Mouse (Mus musculus) liver, embryonic 14.5 days (tissue): ENCODE measurements around the gene Sh3pxd2a. TPM values are rescaled to one million over a fixed set of nuclear protein-coding genes. Genes with fewer than 3 reads are reported as not detected.

ENCODE experiments used
- ATAC-seq: fragments of 200-750 bp; cut with Nextera tagmentation; 2 replicates; pipeline ENCODE4 v1.8.0; 2017; ENCODE audit warnings: moderate number of reproducible peaks, mild to moderate bottlenecking, moderate library complexity; ENCODE audit not compliant: insufficient read depth
- DNase-seq, 3 experiments: peaks; one replicate each; pipeline ENCODE4 v3.0.0-alpha.2; 2012 to 2013; ENCODE audit warnings: low read depth in 3 of 3, low spot score in 3 of 3
- H3K27ac ChIP-seq: fragments of 300-500 bp; sonication (generic); 2 replicates; pipeline ENCODE4 v1.5.1; 2014; ENCODE audit warnings: moderate library complexity, mild to moderate bottlenecking, control low read depth, inconsistent platforms
- H3K27me3 ChIP-seq: fragments of 300-500 bp; sonication (generic); 2 replicates; pipeline ENCODE4 v1.6.1; 2014; ENCODE audit warnings: mild to moderate bottlenecking, low read length, moderate library complexity; ENCODE audit not compliant: control insufficient read depth, insufficient read depth
- H3K36me3 ChIP-seq: fragments of 300-500 bp; sonication (generic); replicated peaks from 2 replicates; pipeline ENCODE4 v1.6.1; 2014; ENCODE audit warnings: low read depth; ENCODE audit not compliant: control insufficient read depth, insufficient read depth
- H3K4me1 ChIP-seq, 2 experiments: fragments of 200-500 bp in 1 of 2; fragments of 300-500 bp in 1 of 2; sonication (generic) in 1 of 2; replicated peaks; 2 replicates each; pipeline ENCODE4 v1.6.1; 2012 to 2014; ENCODE audit warnings: antibody characterized with exemption in 1 of 2, inconsistent platforms in 1 of 2, low read length in 1 of 2; ENCODE audit not compliant: control insufficient read depth in 2 of 2, insufficient read depth in 2 of 2
- H3K4me2 ChIP-seq: fragments of 300-500 bp; sonication (generic); 2 replicates; pipeline ENCODE4 v1.6.1; 2014; ENCODE audit warnings: low read depth, mild to moderate bottlenecking, control low read depth, moderate library complexity
- H3K4me3 ChIP-seq, 2 experiments: fragments of 200-500 bp in 1 of 2; fragments of 300-500 bp in 1 of 2; sonication (generic) in 1 of 2; 2 replicates each; pipeline ENCODE4 v1.5.1; 2012 to 2014; ENCODE audit warnings: low read depth in 2 of 2, low read length in 2 of 2, mild to moderate bottlenecking in 2 of 2, control low read depth in 1 of 2, inconsistent platforms in 1 of 2, moderate library complexity in 1 of 2; ENCODE audit not compliant: insufficient read depth in 1 of 2
- H3K9ac ChIP-seq: fragments of 300-500 bp; sonication (generic); replicated peaks from 2 replicates; pipeline ENCODE4 v1.6.1; 2014; ENCODE audit warnings: mild to moderate bottlenecking, control low read depth, moderate library complexity
- H3K9me3 ChIP-seq: fragments of 300-500 bp; sonication (generic); 2 replicates; pipeline ENCODE4 v1.6.1; 2016; ENCODE audit warnings: low read length, mixed read lengths; ENCODE audit not compliant: control insufficient read depth
- CTCF ChIP-seq: IDR thresholded peaks from 2 replicates; pipeline ENCODE4 v1.5.1; 2016; ENCODE audit warnings: antibody characterized with exemption, low read depth, control low read depth
- EP300 ChIP-seq: IDR thresholded peaks from 2 replicates; pipeline ENCODE4 v1.6.1; 2016; ENCODE audit warnings: antibody characterized with exemption, low read depth
- WGBS: fragments of 180-500 bp; shearing (Covaris S2); extraction: QIAGEN DNeasy Blood & Tissue Kit; methylation state at CpG from one replicate; pipeline ENCODE4 v1.1.7; 2014; ENCODE audit not compliant: insufficient replicate concordance; 5-methylcytosine and 5-hydroxymethylcytosine counted together
- polyA plus RNA-seq, 2 experiments: library from polyadenylated mRNA; depleted of rRNA in 1 of 2; stranded (reverse) in 1 of 2; unstranded in 1 of 2; fragments of >200 nt; fragmentation: Nextera tagmentation in 1 of 2; extraction: Ambion mirVana in 1 of 2; gene quantifications; 2 replicates each; pipeline versions ENCODE4 v1.2.1 to v1.2.3; 2012 to 2014

Sh3pxd2a gene
- polyA plus RNA-seq, 2 experiments, result 0.50 to 1.6 TPM

GRCm38 (mm10) chr19:47264322-47265092, 199.7 kb downstream of the Sh3pxd2a start:
- Histone ChIP-seq H3K9ac (no peak overlapping the region), H3K4me2 (no peak overlapping the region), H3K4me3 (no peak overlapping the region), H3K9me3 (no peaks in the 10 kb centered on the region), H3K36me3 (no peaks in the 10 kb centered on the region), H3K4me1 (no peaks in the 10 kb centered on the region), H3K27ac (no peak overlapping the region), H3K27me3 (no peaks in the 10 kb centered on the region)
- 46% methylated on average over 11 of the region's 11 CpGs for WGBS
- peak in 1 of 3 experiments; percentile 12 for DNase-seq
- TF ChIP-seq CTCF (peak; percentile 77), EP300 (no peak)
- 0 out of 2 replicates have a peak, but pooled peaks have one; percentile 26 for ATAC-seq

- Histone ChIP-seq H3K4me1 (no peaks in the 10 kb centered on the region), H3K36me3 (no peaks in the 10 kb centered on the region), H3K4me2 (no peak overlapping the region), H3K27ac (no peak overlapping the region), H3K27me3 (no peaks in the 10 kb centered on the region), H3K9ac (no peak overlapping the region), H3K9me3 (no peaks in the 10 kb centered on the region), H3K4me3 (no peak overlapping the region)
- TF ChIP-seq CTCF, result no peak
- no peak for TF ChIP-seq EP300
- WGBS, result 51% methylated on average over 8 of the region's 8 CpGs
- ATAC-seq, result no peak
- no peak for DNase-seq
Measured at GRCm38 (mm10) chr19:47263621-47264020, 200.6 kb downstream of the Sh3pxd2a start.

- DNase-seq, result no peak
- Histone ChIP-seq H3K27me3 (no peaks in the 10 kb centered on the region), H3K27ac (no peak overlapping the region), H3K9me3 (no peaks in the 10 kb centered on the region), H3K36me3 (no peaks in the 10 kb centered on the region), H3K9ac (no peak overlapping the region), H3K4me1 (no peaks in the 10 kb centered on the region), H3K4me2 (no peak overlapping the region), H3K4me3 (no peak overlapping the region)
- 69% methylated on average over 8 of the region's 8 CpGs for WGBS
- ATAC-seq, result no peak
- TF ChIP-seq CTCF (no peak), EP300 (no peak)
Measured at GRCm38 (mm10) chr19:47261196-47261595, 203.0 kb downstream of the Sh3pxd2a start.

GRCm38 (mm10) chr19:47259581-47259980, 204.6 kb downstream of the Sh3pxd2a start:
- H3K4me2 ChIP-seq, result no peak overlapping the region
- ATAC-seq (no peak), DNase-seq (no peak)
- H3K9me3 ChIP-seq, result no peaks in the 10 kb centered on the region
- H3K9ac ChIP-seq, result no peak overlapping the region
- H3K36me3 ChIP-seq, result no peaks in the 10 kb centered on the region
- no peaks in the 10 kb centered on the region for H3K4me1 ChIP-seq
- H3K4me3 ChIP-seq, result no peak overlapping the region
- H3K27ac ChIP-seq, result no peak overlapping the region
- H3K27me3 ChIP-seq, result no peaks in the 10 kb centered on the region; the same call in 1 of the 2 replicates
- TF ChIP-seq EP300 (no peak), CTCF (peak; percentile 78)
- WGBS, result 6% methylated on average over 5 of the region's 5 CpGs

- no peak for ATAC-seq
- TF ChIP-seq EP300 (no peak), CTCF (no peak)
Measured at GRCm38 (mm10) chr19:47255919-47256318, 208.3 kb downstream of the Sh3pxd2a start.

More at GRCm38 (mm10) chr19:47255919-47256318, 208.3 kb downstream of the Sh3pxd2a start:
- WGBS, result 24% methylated on average over 6 of the region's 6 CpGs
- no peak for DNase-seq
- Histone ChIP-seq H3K4me2 (no peak overlapping the region), H3K27me3 (peaks cover 21% of the 10 kb centered on the region), H3K9ac (no peak overlapping the region), H3K4me3 (no peak overlapping the region), H3K4me1 (no peaks in the 10 kb centered on the region), H3K27ac (no peak overlapping the region), H3K36me3 (no peaks in the 10 kb centered on the region), H3K9me3 (no peaks in the 10 kb centered on the region)
